8 mouse cellular contexts compared by ENCODE assay signal in the genomic region with DNA sequence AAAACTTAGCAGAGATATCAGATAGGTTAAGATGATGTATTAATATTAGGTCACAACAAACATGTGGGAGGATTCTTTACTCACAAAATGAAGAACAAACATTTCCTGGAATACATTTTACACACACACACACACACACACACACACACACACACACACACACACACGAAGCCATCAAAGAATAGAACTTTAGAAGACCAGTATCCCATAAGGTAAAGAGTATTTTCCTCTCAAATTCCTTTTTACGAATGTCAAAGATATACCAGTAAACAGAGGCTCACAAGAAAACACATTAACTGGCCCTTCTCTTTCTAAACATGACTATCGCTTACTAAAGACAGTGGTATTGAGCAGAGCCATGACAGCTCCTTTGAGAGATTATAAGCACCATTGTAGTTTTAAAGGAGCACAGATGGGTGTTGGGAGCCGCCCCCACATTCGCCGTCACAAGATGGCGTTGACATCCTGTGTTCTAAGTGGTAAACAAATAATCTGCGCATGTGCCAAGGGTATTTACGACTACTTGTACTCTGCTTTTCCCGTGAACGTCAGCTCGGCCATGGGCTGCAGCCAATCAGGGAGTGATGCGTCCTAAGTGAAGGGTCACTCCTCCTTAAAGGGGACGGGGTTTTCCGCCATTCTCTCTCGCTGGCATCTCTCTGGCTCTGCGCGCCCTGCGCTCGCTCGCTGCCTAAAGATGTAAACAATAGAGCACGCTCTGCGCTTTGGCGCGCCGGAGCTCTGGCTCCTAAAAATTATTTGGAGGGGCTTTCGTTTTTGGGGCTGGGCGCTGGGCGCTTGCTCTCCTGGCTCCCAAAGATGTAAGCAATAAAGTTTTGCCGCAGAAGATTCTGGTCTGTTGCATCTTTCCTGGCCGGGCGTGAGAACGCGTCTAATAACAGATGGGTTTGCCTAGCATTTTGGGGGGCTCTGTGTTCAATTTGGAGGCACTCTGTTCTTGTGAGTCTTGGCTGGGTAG.
DNase-seq lines count a peak whose midpoint lies in the region; ATAC-seq lines count a peak whose summit lies in the region.
"Not testable (repeated sequence)": the region's sequence is repeated elsewhere in the genome, so short reads cannot be mapped to it uniquely, and the experiment has no call there.

No protein-coding gene starts in this region.

- not testable (repeated sequence) for H3K36me3 ChIP-seq in forebrain, embryonic 15.5 days; hindbrain, embryonic 11.5 days (ENCODE audit: control insufficient read depth, insufficient read depth, low read length); kidney, embryonic 16.5 days (ENCODE audit: insufficient read depth, low read length); limb, embryonic 15.5 days; midbrain, embryonic 11.5 days (ENCODE audit: control insufficient read depth, insufficient read depth, low read length)

- H3K4me1 ChIP-seq in forebrain, embryonic 15.5 days; hindbrain, embryonic 11.5 days (replicated peaks; ENCODE audit: control insufficient read depth, insufficient read depth, low read length); kidney, embryonic 16.5 days (ENCODE audit: insufficient read depth, low read length); limb, embryonic 15.5 days; midbrain, embryonic 11.5 days (ENCODE audit: control insufficient read depth, insufficient read depth, low read length): not testable (repeated sequence)

- H3K9ac ChIP-seq in forebrain, embryonic 15.5 days (replicated peaks), result peak overlapping the region; percentile 42
- peak overlapping the region; percentile 50 for H3K9ac ChIP-seq in hindbrain, embryonic 11.5 days (ENCODE audit: low read depth, low read length)
- peak overlapping the region; percentile 29 for H3K9ac ChIP-seq in kidney, embryonic 16.5 days (replicated peaks; ENCODE audit: low read length)
- not testable (repeated sequence) for H3K9ac ChIP-seq in limb, embryonic 15.5 days
- H3K9ac ChIP-seq in midbrain, embryonic 11.5 days (ENCODE audit: low read length), result peak overlapping the region; percentile 55

- peak; percentile 80 for ATAC-seq in CD4-positive, CD25-positive, alpha-beta regulatory T cell, adult 4 months
- peak; percentile 81 for ATAC-seq in forebrain, embryonic 15.5 days (replicated peaks)
- peak; percentile 73 for ATAC-seq in hindbrain, embryonic 11.5 days (ENCODE audit: low FRiP score)
- ATAC-seq in kidney, embryonic 16.5 days (ENCODE audit: low FRiP score, low TSS enrichment), result peak; percentile 51; the same call in 1 of the 2 replicates
- not testable (repeated sequence) for ATAC-seq in limb, embryonic 15.5 days (ENCODE audit: insufficient number of reproducible peaks, low FRiP score, low TSS enrichment, low read depth)
- ATAC-seq in midbrain, embryonic 11.5 days (ENCODE audit: low FRiP score), result peak; percentile 63; the same call in 1 of the 2 replicates

- H3K27me3 ChIP-seq in forebrain, embryonic 15.5 days; hindbrain, embryonic 11.5 days (ENCODE audit: control insufficient read depth, insufficient read depth, low read length); kidney, embryonic 16.5 days (ENCODE audit: insufficient read depth, low read length); limb, embryonic 15.5 days; midbrain, embryonic 11.5 days (ENCODE audit: control insufficient read depth, insufficient read depth, low read length): not testable (repeated sequence)

- peak; percentile 36 for DNase-seq in cerebellum, adult 9-10 months
- not testable (repeated sequence) for DNase-seq in hindbrain, embryonic 11.5 days (ENCODE audit: low spot score)
- DNase-seq in midbrain, embryonic 11.5 days (ENCODE audit: low spot score, missing footprints), result peak; percentile 92
- peak; percentile 34 for DNase-seq in skeletal muscle tissue, adult 2 months (ENCODE audit: low read depth, low spot score)

- H3K27ac ChIP-seq in forebrain, embryonic 15.5 days (replicated peaks), result peak overlapping the region; percentile 77
- H3K27ac ChIP-seq in hindbrain, embryonic 11.5 days (ENCODE audit: low read depth, low read length); kidney, embryonic 16.5 days (ENCODE audit: low read length); limb, embryonic 15.5 days; midbrain, embryonic 11.5 days (ENCODE audit: low read depth, low read length): not testable (repeated sequence)

- H3K9me3 ChIP-seq in forebrain, embryonic 15.5 days; hindbrain, embryonic 11.5 days (ENCODE audit: control insufficient read depth, low read length); kidney, embryonic 16.5 days (ENCODE audit: low read length); limb, embryonic 15.5 days; midbrain, embryonic 11.5 days (ENCODE audit: control insufficient read depth, low read length): not testable (repeated sequence)

- H3K4me3 ChIP-seq in forebrain, embryonic 15.5 days, result peak overlapping the region; percentile 42
- peak overlapping the region; percentile 37 for H3K4me3 ChIP-seq in hindbrain, embryonic 11.5 days (ENCODE audit: low read depth, low read length)
- H3K4me3 ChIP-seq in kidney, embryonic 16.5 days (ENCODE audit: low read length), result peak overlapping the region; percentile 37
- peak overlapping the region; percentile 39 for H3K4me3 ChIP-seq in limb, embryonic 15.5 days
- H3K4me3 ChIP-seq in midbrain, embryonic 11.5 days (ENCODE audit: low read depth, low read length), result peak overlapping the region; percentile 31

- peak overlapping the region; percentile 46 for H3K4me2 ChIP-seq in forebrain, embryonic 15.5 days (replicated peaks)
- peak overlapping the region; percentile 19 for H3K4me2 ChIP-seq in hindbrain, embryonic 11.5 days (replicated peaks; ENCODE audit: low read depth, low read length)
- H3K4me2 ChIP-seq in kidney, embryonic 16.5 days (replicated peaks; ENCODE audit: low read depth, low read length), result peak overlapping the region; percentile 42
- peak overlapping the region; percentile 38 for H3K4me2 ChIP-seq in limb, embryonic 15.5 days
- H3K4me2 ChIP-seq in midbrain, embryonic 11.5 days, result peak overlapping the region; percentile 48

- 52% methylated on average over 27 of the region's 34 CpGs for WGBS in forebrain, embryonic 15.5 days
- 42% methylated on average over 23 of the region's 34 CpGs for WGBS in hindbrain, embryonic 11.5 days
- 43% methylated on average over 20 of the region's 34 CpGs for WGBS in kidney, embryonic 16.5 days
- 49% methylated on average over 27 of the region's 34 CpGs for WGBS in limb, embryonic 15.5 days
- WGBS in midbrain, embryonic 11.5 days, result 45% methylated on average over 21 of the region's 34 CpGs
